Mouse (Mus musculus) bone marrow, adult 2 months (tissue): ENCODE measurements around the gene March10. TPM values are rescaled to one million over a fixed set of nuclear protein-coding genes. Genes with fewer than 3 reads are reported as not detected.

ENCODE experiments used
- H3K27ac ChIP-seq: fragments of 200-500 bp; 2 replicates; pipeline ENCODE4 v1.5.1; 2012; ENCODE audit warnings: low read depth, mild to moderate bottlenecking, control low read depth, inconsistent platforms, low read length; ENCODE audit not compliant: control insufficient read depth, poor library complexity, insufficient read depth
- H3K4me1 ChIP-seq: fragments of 200-500 bp; 2 replicates; pipeline ENCODE4 v1.6.1; 2011; ENCODE audit warnings: low read length; ENCODE audit not compliant: control insufficient read depth, insufficient read depth
- H3K4me3 ChIP-seq: fragments of 200-500 bp; replicated peaks from 2 replicates; pipeline ENCODE3; 2011; ENCODE audit warnings: mild to moderate bottlenecking, low read depth, low read length, control low read depth; ENCODE audit not compliant: control insufficient read depth
- CTCF ChIP-seq: fragments of 200-500 bp; IDR thresholded peaks from 2 replicates; pipeline ENCODE4 v1.5.1; 2011; ENCODE audit warnings: low read length, control low read depth; ENCODE audit not compliant: control insufficient read depth, insufficient read depth
- POLR2A ChIP-seq: fragments of 200-500 bp; IDR thresholded peaks from 2 replicates; pipeline ENCODE4 v1.6.1; 2011; ENCODE audit warnings: low read depth, mild to moderate bottlenecking, control low read depth, low read length, borderline replicate concordance; ENCODE audit not compliant: control insufficient read depth
- WGBS: fragments of 180-500 bp; shearing (Covaris S2); methylation state at CpG from one replicate; pipeline ENCODE4 v1.1.7; 2018; 5-methylcytosine and 5-hydroxymethylcytosine counted together
- polyA plus RNA-seq: library from polyadenylated mRNA; stranded (reverse); fragments of >200 nt; gene quantifications from 2 replicates; pipeline ENCODE4 v1.2.4, GENCODE M21; 2011; ENCODE audit warnings: low replicate concordance; ENCODE audit not compliant: missing spikeins, insufficient read depth, insufficient read length

The March10 gene
- polyA plus RNA-seq, 1 experiment, result not detected

DNA sequence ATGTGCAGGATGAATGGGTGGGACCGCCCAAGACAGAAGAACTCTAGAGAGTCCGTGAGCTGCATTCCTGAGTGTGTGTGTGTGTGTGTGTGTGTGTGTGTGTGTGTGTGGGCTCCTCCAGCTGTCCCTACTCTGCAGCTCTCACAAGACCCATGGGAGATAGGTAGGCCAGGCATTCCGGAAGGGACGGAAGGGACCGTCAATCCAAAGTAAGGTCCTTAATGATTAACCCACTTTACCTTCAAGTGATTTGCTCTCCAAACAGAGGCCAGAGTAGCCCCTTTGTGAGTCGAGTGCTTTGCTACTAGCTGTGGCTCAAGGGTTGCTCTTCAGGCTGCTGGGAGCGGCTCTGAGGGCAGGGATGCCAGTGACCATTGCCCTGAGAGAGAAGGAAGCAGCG lies 104.4 kb downstream of the March10 start:
- H3K27ac ChIP-seq, result no peak overlapping the region
- WGBS, result 82% methylated on average over 8 of the region's 8 CpGs
- H3K4me3 ChIP-seq, result no peak overlapping the region
- TF ChIP-seq POLR2A, result no peak
- no peak for TF ChIP-seq CTCF
- no peaks in the 10 kb centered on the region for H3K4me1 ChIP-seq

DNA sequence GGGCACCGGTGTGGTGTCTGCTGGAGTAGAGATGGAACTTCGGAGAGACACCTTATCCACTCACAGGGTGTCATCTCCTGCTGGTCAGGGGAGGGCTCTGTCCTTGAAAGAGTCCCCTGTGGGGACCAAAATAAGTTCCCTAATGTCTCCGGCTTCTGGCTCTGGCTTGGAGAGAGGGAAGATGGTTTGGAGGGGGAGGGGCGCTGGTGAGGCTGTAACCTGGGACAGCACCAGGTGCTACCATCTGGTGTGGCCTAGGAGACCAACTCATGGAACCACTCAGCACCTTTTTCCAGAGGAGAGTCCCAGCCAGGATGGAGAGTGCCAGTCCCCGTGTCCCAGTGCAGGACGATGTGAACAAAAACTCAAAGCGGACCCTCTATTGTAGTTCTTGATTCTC lies 105.9 kb downstream of the March10 start:
- 88% methylated on average over 7 of the region's 7 CpGs for WGBS

DNA sequence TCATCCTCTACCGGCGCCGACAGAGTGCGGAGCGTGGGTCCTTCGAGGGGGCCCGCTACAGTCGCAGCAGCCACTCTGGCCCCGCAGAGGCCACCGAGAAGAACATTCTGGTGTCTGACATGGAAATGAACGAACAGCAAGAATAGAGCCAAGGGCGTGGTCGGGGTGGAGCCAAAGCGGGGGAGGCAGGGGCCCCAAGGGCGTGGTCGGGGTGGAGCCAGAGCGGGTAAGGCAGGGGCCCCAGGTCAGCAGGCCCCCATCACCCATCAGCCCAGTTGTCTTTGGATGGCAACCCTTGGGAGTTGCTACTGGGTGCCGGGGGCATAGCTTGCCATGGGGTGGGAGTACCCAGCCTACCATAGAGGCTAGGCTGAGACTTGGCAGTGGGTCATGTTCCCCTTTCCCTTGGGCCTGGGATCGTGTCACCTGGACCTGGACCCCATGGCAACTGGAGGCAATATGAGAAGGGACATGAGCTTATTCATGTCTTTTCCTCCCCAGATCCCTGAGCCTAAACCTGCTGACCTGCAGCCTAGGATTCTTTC lies 106.7 kb downstream of the March10 start:
- TF ChIP-seq CTCF, result no peak
- TF ChIP-seq POLR2A, result no peak
- no peak overlapping the region for H3K4me3 ChIP-seq
- H3K4me1 ChIP-seq, result no peaks in the 10 kb centered on the region
- H3K27ac ChIP-seq, result no peak overlapping the region
- WGBS, result 79% methylated on average over 19 of the region's 19 CpGs

More for the DNA sequence above, 105.9 kb downstream of the March10 start:
- TF ChIP-seq POLR2A, result no peak
- TF ChIP-seq CTCF, result no peak
- Histone ChIP-seq H3K4me1 (no peaks in the 10 kb centered on the region), H3K27ac (no peak overlapping the region), H3K4me3 (no peak overlapping the region)

DNA sequence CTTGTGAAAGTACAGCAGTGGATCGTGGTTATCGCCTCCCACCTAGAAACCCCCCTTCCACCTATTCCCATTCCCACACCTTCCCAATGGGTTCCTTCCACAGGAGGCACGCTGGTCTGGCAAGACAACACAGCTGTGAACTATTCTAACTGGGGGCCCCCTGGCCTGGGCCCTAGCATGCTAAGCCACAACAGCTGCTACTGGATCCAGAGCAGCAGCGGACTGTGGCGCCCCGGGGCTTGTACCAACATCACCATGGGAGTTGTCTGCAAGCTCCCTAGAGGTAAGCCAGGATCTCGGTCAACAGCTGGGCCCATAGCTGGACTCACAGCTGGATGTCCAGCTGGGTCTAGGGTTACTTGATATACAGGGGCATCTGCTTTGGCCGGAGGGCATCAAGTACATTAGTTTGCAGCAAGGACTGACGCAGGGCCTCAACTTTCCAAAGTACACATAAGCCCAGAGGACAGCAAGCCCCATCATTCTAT lies 108.0 kb downstream of the March10 start:
- no peak for TF ChIP-seq CTCF
- TF ChIP-seq POLR2A, result no peak
- no peak overlapping the region for H3K27ac ChIP-seq
- no peak overlapping the region for H3K4me3 ChIP-seq
- 79% methylated on average over 9 of the region's 9 CpGs for WGBS
- H3K4me1 ChIP-seq, result no peaks in the 10 kb centered on the region

DNA sequence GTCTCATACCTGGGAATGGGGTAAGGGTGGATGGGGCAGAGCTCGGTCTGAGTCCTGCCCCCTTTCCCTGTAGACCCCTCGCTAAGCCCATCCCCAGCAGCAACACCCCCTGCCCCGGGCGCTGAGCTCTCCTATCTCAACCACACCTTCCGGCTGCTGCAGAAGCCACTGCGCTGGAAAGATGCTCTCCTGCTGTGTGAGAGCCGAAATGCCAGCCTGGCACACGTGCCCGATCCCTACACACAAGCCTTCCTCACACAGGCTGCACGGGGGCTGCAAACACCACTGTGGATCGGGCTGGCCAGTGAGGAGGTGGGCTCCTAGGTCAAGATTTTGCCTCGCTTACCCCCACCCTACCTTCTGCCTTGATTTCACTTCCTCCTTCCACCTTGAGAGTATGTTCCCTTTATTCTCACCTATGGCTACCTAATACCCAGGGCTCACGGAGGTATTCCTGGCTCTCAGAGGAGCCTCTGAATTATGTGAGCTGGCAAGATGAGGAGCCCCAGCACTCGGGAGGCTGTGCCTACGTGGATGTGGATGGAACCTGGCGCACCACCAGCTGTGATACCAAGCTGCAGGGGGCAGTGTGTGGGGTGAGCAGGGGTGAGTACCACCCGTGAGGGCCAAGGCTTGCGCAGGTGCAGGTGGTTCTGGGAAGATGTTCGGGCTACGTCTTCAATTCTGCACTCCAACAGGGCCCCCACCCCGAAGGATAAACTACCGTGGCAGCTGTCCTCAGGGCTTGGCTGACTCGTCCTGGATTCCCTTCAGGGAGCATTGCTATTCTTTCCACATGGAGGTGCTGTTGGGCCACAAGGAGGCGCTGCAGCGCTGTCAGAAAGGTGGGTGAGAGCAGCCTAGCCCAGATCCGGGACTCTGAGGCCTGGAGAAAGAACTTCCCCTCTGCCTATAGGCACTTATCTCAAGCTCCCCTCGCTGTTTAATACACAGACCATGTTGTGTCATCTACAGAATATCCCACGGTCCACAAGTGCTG lies 109.1 kb downstream of the March10 start:
- TF ChIP-seq CTCF, result peak; percentile 80
- no peak for TF ChIP-seq POLR2A
- Histone ChIP-seq H3K27ac (no peak overlapping the region), H3K4me3 (no peak overlapping the region), H3K4me1 (no peaks in the 10 kb centered on the region)
- 43% methylated on average over 28 of the region's 28 CpGs for WGBS

DNA sequence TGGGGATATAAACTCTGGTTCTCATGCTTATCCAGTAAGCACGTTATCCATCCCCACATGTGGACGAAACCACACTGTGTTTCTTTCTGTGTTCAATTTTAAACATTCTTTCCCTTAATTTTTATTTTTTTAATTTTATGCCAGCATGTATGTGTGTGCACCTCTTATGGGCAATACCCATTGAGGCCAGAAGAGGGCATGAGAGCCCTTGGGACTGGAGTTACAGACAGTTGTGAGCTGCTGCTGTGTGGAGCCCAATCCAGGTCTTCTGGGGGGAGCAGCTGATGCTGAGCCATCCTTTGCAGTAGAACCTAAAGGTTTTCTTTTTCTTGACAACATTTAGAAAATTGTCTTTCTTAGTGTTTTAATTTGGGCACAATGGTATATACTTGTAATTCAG lies 111.3 kb downstream of the March10 start:
- Histone ChIP-seq H3K27ac (no peak overlapping the region), H3K4me1 (no peaks in the 10 kb centered on the region), H3K4me3 (no peak overlapping the region)
- TF ChIP-seq POLR2A, result no peak
- peak; percentile 47 for TF ChIP-seq CTCF
- 75% methylated on average over 2 of the region's 2 CpGs for WGBS

DNA sequence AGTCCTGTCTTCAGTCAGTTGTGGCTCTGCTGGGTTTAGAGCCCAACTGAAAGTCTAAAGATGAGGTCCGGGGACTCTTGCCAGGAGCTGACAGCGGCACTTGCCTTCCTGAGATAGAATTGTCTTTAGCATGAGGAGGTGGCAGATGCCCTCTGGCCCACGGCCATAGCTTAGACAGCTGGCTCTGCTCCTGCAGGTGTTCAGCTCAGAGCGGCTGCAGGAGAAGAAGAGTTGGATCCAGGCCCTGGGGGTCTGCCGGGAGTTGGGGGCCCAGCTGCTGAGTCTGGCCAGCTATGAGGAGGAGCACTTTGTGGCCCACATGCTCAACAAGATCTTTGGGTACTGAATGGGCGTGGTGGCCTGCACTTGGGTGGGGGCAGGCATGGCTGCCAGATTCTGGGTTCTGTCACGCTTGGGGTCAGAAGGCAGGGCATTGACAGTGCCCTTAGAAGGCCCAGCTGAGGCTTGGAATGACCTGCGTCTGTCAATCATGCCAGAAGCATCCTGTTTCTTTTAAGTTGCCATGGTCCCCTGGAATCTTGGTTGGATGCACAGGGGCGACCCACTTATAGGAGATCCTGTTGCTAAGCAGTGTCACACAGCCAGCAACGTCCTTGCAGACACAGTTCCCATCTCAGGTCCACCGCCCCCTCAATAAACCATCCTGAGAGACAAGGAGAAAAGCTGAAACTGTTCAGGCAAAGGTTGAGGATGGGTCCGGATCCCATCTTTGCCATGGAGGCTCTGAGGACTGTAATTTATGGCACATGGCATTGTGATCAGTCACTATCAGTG lies 117.7 kb downstream of the March10 start:
- H3K27ac ChIP-seq, result no peak overlapping the region
- no peaks in the 10 kb centered on the region for H3K4me1 ChIP-seq
- TF ChIP-seq CTCF, result no peak
- no peak for TF ChIP-seq POLR2A
- 81% methylated on average over 12 of the region's 12 CpGs for WGBS
- no peak overlapping the region for H3K4me3 ChIP-seq

DNA sequence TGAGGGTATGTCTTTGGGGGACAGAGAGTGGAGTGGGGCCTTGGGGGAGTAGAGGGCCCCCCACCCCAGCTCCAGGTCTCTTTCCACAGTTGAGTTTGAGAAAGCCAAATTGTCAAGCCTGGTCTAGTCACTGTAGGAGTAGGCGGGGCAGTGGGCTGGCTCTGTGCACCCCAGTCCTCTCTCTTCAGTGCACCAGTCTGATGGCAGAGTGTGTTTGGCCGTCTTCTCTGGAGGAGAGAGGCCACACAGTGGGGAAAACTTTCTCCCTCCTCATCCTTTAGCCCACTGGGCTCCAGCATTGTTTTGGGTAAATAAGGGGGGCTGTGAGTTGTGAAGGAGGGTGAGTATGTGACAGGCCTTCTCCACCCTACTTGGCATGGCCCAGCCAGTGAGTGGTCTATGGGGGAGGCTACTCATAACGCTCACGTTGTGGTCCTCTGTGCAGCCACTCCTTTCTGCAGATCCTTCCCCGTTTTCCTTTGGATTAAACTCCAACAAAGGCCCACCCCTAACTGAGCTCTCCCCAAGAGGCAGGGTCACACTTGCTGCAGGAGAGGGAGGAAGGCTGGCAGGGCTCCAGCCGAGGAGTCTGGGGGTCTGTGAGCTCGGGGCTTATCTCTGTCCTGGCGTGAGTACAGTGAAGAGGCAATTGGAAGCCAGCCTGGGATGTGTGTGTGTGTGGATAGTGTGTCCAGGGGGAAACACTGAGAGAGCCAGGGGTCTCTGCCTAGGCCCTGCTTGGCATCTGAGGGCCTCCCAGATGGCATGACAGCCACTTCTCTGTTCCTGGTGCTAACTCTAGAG lies 122.5 kb downstream of the March10 start:
- H3K4me3 ChIP-seq, result no peak overlapping the region
- 64% methylated on average over 8 of the region's 8 CpGs for WGBS
- TF ChIP-seq CTCF (no peak), POLR2A (no peak)
- H3K27ac ChIP-seq, result no peak overlapping the region
- H3K4me1 ChIP-seq, result no peaks in the 10 kb centered on the region
